Mouse (Mus musculus) heart, postnatal 25 days (tissue): ENCODE results near the gene Sesn1. TPM values are rescaled to one million over a fixed set of nuclear protein-coding genes. Genes with fewer than 3 reads are reported as not detected.

ENCODE experiments used
- DNase-seq: peaks from one replicate; pipeline ENCODE4 v3.0.0; 2022; ENCODE audit warnings: low spot score
- intact Hi-C: fragments of 180-260 bp; cut with DNase I; formaldehyde crosslinking; loops from one replicate; pipeline ENCODE4 v1.15.1; 2025
- total RNA-seq, 2 experiments: library from RNA; stranded (reverse); gene quantifications; 2 replicates each; pipeline ENCODE4 v1.2.3; 2021

Sesn1 gene
- total RNA-seq, 2 experiments from 2014 or later = 135 to 137 TPM

DNA sequence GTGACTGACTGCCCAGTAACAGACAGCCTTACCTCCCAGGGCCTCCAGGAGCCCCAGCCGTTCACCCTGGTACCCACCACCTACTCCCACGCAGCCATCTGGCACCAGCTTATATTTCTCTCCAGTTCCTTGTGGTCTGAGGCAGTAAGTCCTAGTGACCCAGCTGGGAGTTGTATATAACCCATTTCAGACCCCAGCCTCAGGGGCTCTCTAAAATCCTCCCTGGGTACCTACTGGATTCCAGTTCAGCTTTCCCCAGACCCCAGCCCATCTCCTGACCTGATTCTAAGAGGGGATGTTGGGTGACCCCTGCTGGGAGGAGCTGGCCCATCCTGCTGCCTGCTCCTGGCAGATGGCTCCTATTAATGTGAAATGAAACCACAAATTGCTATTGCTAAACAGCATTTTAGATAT lies 50.5 kb downstream of the Sesn1 start:
- DNase-seq = no peak
- intact Hi-C loops = no loop called here

- DNase-seq = no peak
- intact Hi-C loops = no loop called here
Measured at GRCm38 (mm10) chr10:41863053-41863452, 53.3 kb downstream of the Sesn1 start.

GRCm38 (mm10) chr10:41866069-41866837 lies 56.5 kb downstream of the Sesn1 start:
- intact Hi-C loops = no loop called here
- DNase-seq = no peak

DNA sequence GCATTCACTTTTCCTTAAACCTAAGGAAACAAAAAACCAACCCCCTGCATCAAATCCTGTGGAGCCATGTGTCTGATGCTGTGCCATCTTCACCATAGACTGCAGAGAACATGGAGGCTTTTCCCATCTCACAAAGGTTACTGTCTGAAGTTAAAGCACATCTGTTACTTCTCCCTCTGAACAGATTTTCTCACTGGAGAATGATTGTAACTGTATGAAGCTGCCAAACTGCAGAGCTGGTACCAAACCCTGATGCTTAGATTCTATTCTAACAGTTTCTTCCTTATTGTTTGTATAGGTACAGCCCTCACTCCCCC lies 57.1 kb downstream of the Sesn1 start:
- intact Hi-C loops = no loop called here
- no peak for DNase-seq

DNA sequence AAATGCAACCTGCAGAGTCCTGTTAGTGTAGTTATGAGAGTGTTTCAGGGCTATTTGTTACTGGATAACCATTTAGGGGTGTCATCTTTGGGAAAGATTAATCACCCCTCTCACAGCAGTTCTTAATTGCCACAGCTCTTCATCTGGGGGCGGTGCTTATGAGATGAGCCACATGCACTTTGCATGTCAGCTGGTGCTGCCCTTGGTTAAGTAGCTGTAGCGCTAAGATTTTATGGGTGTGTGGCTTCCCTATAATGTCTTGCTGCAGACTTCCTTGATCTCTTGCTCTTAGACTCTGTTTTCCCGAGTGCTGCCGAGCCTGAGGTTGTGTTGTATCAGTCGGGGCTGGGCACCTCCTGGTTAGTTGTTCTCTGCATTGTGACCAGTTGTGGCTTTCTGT lies 58.2 kb downstream of the Sesn1 start:
- intact Hi-C loops = no loop called here
- DNase-seq = no peak

DNA sequence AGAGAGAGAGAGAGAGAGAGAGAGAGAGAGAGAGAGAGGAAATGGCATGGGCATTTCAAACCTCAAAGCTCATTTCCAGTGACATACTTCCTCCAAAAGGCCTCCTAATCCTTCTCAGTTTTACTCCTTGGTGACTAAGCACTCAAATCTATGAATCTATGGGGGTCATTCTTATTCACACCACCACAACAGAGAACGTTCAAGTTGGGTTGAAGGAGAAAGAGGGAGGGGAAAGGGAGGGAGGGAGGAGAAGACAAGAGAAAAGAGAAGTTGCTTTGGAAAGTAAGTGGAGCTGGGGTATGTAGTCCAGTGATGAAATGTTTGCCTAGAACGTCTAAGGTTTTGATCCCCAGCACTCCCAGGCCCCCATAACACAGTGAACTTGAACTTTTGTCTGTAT lies 60.4 kb downstream of the Sesn1 start:
- intact Hi-C loops = no loop called here
- DNase-seq = no peak

- intact Hi-C loops = no loop called here
- DNase-seq = no peak
Measured at GRCm38 (mm10) chr10:41871564-41871963, 61.8 kb downstream of the Sesn1 start.

DNA sequence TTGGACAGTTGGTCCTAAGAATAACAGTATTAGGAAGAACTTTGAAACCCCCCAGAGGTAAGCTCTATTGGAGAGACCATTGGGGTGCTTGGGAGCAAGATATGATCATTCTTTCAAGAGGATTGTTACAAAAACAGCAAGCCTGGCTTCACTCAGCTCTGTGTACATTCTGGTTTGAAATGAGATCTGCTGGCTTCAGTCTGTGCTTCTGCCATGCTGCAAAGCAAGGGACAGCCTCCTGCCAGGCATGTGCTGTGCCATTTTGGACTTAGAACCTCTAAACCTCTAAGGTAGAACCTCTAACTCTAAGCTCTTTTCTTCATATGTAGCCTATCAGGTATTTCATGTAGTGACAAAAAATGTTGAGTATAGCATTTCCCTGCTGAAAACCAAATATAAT lies 65.9 kb downstream of the Sesn1 start:
- intact Hi-C loops = no loop called here

GRCm38 (mm10) chr10:41878344-41878743 lies 68.6 kb downstream of the Sesn1 start:
- no peak for DNase-seq
- intact Hi-C loops = no loop called here

More for the DNA sequence above, 65.9 kb downstream of the Sesn1 start:
- no peak for DNase-seq

DNA sequence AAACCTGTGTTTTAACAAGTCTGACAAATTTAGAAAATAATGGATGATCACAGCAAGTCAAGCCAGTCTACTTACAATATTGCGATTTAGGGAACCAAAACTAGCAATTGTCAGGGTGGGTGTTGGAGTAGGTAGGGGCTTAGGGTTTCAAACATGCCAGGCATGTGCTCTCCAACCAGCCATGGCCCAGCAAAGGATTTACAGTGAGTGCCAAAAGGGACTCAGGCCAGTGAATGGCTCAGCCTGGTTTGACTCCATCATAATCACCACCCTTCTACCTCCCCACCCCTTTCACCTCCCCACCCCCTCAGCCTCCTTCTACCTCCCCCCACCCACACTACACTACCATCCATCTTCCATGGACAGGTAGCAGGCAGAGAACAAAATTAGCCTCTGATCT lies 69.9 kb downstream of the Sesn1 start:
- no peak for DNase-seq
- intact Hi-C loops = no loop called here

DNA sequence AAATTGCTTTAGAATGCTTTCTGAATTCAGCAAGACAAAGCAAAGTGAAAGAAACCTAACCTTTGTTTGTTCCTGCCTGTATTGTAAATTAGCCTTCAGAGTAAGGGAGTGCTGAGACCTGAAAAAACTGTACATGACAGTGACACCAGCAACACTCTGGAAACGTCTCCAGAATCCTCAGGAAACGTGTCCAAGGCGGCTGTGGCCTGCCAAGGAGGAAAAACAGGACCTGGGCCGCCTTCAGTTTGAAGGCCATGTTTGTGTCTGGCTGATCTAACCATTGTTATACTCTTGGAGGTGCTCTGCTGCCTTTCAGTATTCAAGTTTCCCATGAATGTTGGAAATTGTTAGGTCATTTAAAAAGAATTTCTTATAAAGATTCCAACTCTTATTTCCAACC lies 70.5 kb downstream of the Sesn1 start:
- intact Hi-C loops = no loop called here
- no peak for DNase-seq

DNA sequence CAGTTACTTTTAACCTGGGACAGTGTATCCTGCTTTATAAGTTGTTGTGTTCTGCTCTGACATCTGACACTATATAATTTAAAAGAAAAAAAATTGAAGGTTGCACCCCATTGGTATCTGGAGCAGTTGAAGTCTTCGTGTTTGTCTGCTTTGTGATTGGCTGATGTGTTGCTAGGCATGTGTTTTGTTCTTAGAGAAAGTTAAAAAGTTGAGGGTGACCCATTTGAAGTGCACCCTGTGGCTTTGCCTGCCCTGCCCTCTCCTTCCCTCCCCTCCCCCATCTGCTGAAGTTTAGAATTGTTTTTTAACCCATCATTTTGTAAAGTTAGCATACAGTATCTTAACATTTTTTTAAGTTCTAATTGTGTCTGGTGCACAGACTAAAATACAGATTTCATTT lies 71.0 kb downstream of the Sesn1 start:
- no peak for DNase-seq
- intact Hi-C loops = no loop called here

- intact Hi-C loops = no loop called here
- no peak for DNase-seq
Measured at GRCm38 (mm10) chr10:41881438-41881837, 71.7 kb downstream of the Sesn1 start.

GRCm38 (mm10) chr10:41883741-41884575 lies 74.2 kb downstream of the Sesn1 start:
- no peak for DNase-seq
- intact Hi-C loops = no loop called here

DNA sequence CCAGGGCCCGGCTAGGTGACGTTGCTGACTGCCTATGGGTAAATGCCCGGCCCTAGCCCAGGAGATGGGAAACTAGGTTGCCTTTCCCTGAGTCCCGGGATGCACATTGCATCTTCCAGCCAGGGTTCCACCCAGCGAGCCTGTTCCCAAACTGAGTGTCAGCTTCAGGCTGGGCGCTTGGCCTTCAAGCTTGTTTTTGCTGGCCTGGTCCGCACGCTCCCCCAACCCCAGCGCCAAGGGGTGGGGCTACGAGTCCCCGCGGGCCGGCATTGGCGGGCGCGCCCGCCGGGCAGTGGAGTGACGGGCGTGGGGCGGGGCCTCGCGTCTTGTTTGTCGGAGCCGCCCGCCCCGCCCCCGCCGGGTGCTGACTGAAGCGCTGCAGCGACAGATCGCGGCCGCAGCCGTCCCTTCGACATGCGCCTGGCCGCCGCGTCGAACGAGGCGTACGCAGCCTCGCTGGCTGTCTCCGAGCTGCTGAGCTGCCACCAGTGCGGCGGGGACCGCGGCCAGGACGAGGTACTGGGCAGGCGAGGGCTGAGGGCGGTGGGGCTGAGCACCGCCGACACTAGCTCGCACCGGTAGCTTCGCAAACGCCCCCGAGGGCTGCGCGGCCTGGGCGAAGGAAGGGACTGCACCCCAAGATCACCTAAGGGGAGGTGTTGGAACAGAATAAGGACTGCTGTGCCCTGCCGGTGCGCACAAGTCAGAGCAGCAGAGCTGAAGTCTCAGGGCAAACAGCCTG lies 77.5 kb downstream of the Sesn1 start:
- DNase-seq = peak; percentile 90
- intact Hi-C loops = loop anchor here (2.0 to 5.0 kb wide), 2 partner anchors 55 to 76 kb away; no protein-coding TSS in a partner anchor

GRCm38 (mm10) chr10:41888365-41888941 lies 78.7 kb downstream of the Sesn1 start:
- intact Hi-C loops = loop anchor here (2.0 to 5.0 kb wide), 2 partner anchors 44 to 56 kb away; no protein-coding TSS in a partner anchor
- no peak for DNase-seq

DNA sequence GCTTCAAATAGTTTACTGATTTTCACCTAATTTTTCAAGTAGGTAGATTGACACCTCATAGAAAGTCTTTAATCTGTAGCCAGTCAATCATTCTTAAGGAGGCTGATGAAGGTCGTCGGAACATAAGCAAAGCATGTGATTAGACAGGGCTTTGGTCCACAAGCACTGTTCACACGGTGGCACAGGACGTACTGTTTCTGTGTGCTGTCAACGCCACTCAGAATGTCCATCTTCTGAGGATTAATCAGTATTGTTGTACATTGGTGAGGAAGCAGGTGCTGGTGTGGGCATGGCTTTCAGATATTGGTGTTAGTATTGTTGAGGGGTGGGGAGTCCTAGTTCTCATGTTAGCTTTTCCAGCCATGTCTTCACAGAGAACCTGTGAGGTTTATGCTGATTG lies 79.8 kb downstream of the Sesn1 start:
- intact Hi-C loops = loop anchor here (2.0 to 5.0 kb wide), 2 partner anchors 43 to 57 kb away; no protein-coding TSS in a partner anchor
- no peak for DNase-seq

DNA sequence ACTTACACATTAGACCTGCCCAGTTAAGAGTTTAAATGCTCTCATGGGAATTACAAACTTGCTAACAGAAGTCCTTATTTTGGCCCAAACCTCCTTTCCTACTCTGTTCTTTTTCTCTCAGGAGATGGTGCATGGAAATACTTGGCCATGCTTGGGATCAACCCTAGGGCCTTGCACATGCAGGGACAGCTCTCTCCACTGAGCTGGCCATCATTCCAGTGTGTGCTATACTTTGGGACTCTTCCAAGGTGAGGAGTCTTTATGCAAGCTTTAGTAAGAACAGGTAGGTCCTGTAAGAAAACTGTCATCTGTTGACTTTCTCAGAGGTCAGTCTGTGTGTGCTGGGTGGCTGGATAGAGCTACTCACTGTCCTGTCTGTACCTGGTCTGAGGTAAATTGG lies 80.8 kb downstream of the Sesn1 start:
- intact Hi-C loops = loop anchor here (5.0 kb wide), 1 partner anchor 387 kb away; the partner anchor contains the start of gene Foxo3
- DNase-seq = no peak

GRCm38 (mm10) chr10:41891312-41891711 lies 81.6 kb downstream of the Sesn1 start:
- intact Hi-C loops = loop anchor here (5.0 kb wide), 1 partner anchor 386 kb away; the partner anchor contains the start of gene Foxo3
- no peak for DNase-seq
